Mouse (Mus musculus) lung, postnatal 0 days (tissue): ENCODE data around the gene Kif13a.

Source experiments
- CTCF ChIP-seq: IDR thresholded peaks from 2 replicates; pipeline ENCODE4 v1.5.1; 2016; ENCODE audit warnings: antibody characterized with exemption, mild to moderate bottlenecking
- EP300 ChIP-seq: IDR thresholded peaks from 2 replicates; pipeline ENCODE4 v1.6.1; 2016; ENCODE audit warnings: antibody characterized with exemption, mild to moderate bottlenecking, control low read depth

DNA sequence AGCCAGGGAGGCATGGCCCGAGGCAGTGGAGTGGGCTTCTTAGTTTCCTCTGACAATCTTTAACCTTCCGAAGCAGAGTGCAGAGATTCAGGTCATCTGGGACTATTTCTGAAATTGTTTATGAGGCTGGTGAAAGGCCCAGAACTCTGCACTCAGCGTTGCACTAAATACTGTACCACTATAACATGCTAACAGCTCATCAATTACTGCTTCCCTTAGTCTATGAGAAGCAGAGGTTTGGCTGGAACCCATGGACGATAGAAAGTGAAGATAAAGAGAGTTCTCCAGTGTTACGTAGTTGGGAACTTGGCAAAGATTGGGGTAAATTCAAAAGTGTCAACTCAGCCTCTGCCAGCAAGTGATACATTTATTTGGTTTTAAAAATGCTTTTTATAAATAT is 176.4 kb downstream of the Kif13a start:
- TF ChIP-seq CTCF (no peak), EP300 (0 out of 2 replicates have a peak, but pooled peaks have one; percentile 28)
